Mouse (Mus musculus) E14TG2a.4 (cell line): ENCODE results near the gene Sptbn4.
"Not testable (repeated sequence)": the region's sequence is repeated elsewhere in the genome, so short reads cannot be mapped to it uniquely, and the experiment has no call there.

Source experiments
- H3K27me3 ChIP-seq: 2 replicates; pipeline ENCODE4 v1.6.1; 2014; ENCODE audit warnings: low read length, control low read depth; ENCODE audit not compliant: insufficient read depth
- H3K36me3 ChIP-seq: 2 replicates; pipeline ENCODE4 v1.6.1; 2014; ENCODE audit warnings: low read length, control low read depth; ENCODE audit not compliant: insufficient read depth
- H3K4me1 ChIP-seq: replicated peaks from 2 replicates; pipeline ENCODE4 v1.6.1; 2014; ENCODE audit warnings: low read depth, low read length, control low read depth
- H3K4me3 ChIP-seq: replicated peaks from 2 replicates; pipeline ENCODE4 v1.5.1; 2014; ENCODE audit warnings: mild to moderate bottlenecking, low read length
- H3K9me3 ChIP-seq: 2 replicates; pipeline ENCODE4 v1.6.1; 2014; ENCODE audit warnings: low read length, control low read depth
- CTCF ChIP-seq: conservative IDR thresholded peaks from 2 replicates; pipeline ENCODE4 v1.5.1; 2014; ENCODE audit warnings: low read length
- NANOG ChIP-seq: IDR thresholded peaks from 2 replicates; pipeline ENCODE4 v1.6.1; 2014; ENCODE audit warnings: borderline replicate concordance, low read length, mixed read lengths
- POU5F1 ChIP-seq: IDR thresholded peaks from 2 replicates; pipeline ENCODE4 v1.6.1; 2014; ENCODE audit warnings: low read length, borderline replicate concordance

The Sptbn4 gene

GRCm38 (mm10) chr7:27447419-27448286 lies at the start of gene Sptbn4, which contains the start of gene Blvrb:
Gene Sptbn4 (minus strand): TSS chr7:27447686.
Gene Blvrb (plus strand): TSS chr7:27447978.
- Histone ChIP-seq H3K36me3 (peaks cover 7% of the 10 kb centered on the region), H3K4me3 (peak within 1 kb of the TSS; percentile 88), H3K9me3 (no peaks in the 10 kb centered on the region), H3K4me1 (peaks cover 40% of the 10 kb centered on the region), H3K27me3 (peaks cover 23% of the 10 kb centered on the region)
- no peak for TF ChIP-seq CTCF
- no peak for TF ChIP-seq NANOG
- TF ChIP-seq POU5F1 = no peak

GRCm38 (mm10) chr7:27494659-27495367 lies 47.3 kb upstream of the Sptbn4 start:
- not testable (repeated sequence) for H3K9me3 ChIP-seq, H3K4me3 ChIP-seq, H3K36me3 ChIP-seq, H3K27me3 ChIP-seq
- peaks cover 83% of the 10 kb centered on the region for H3K4me1 ChIP-seq

GRCm38 (mm10) chr7:27493450-27493849 lies 46.0 kb upstream of the Sptbn4 start:
- no peaks in the 10 kb centered on the region for H3K9me3 ChIP-seq
- TF ChIP-seq POU5F1 (no peak), CTCF (no peak), NANOG (no peak)

GRCm38 (mm10) chr7:27493022-27493421 lies 45.5 kb upstream of the Sptbn4 start:
- peaks cover 83% of the 10 kb centered on the region for H3K4me1 ChIP-seq
- peaks cover 13% of the 10 kb centered on the region for H3K36me3 ChIP-seq
- H3K4me3 ChIP-seq = no peak overlapping the region; the same call in 1 of the 2 replicates
- no peaks in the 10 kb centered on the region for H3K27me3 ChIP-seq
- no peaks in the 10 kb centered on the region for H3K9me3 ChIP-seq
- TF ChIP-seq CTCF (no peak), NANOG (no peak), POU5F1 (no peak)

More at GRCm38 (mm10) chr7:27493450-27493849, 46.0 kb upstream of the Sptbn4 start:
- Histone ChIP-seq H3K4me1 (peaks cover 83% of the 10 kb centered on the region), H3K4me3 (no peak overlapping the region; the same call in 1 of the 2 replicates), H3K36me3 (peaks cover 13% of the 10 kb centered on the region), H3K27me3 (no peaks in the 10 kb centered on the region)

- no peaks in the 10 kb centered on the region for H3K27me3 ChIP-seq
- peak overlapping the region; percentile 74 for H3K4me3 ChIP-seq
- peaks cover 74% of the 10 kb centered on the region for H3K4me1 ChIP-seq
- no peaks in the 10 kb centered on the region for H3K9me3 ChIP-seq
- TF ChIP-seq CTCF = no peak
- TF ChIP-seq POU5F1 = no peak
- TF ChIP-seq NANOG = no peak
- peaks cover 13% of the 10 kb centered on the region for H3K36me3 ChIP-seq
Measured at GRCm38 (mm10) chr7:27491856-27492255, 44.4 kb upstream of the Sptbn4 start.

- H3K27me3 ChIP-seq = no peaks in the 10 kb centered on the region
- TF ChIP-seq POU5F1 (no peak), CTCF (peak; percentile 99)
- H3K9me3 ChIP-seq = no peaks in the 10 kb centered on the region
- peak overlapping the region; percentile 74 for H3K4me3 ChIP-seq
- peaks cover 71% of the 10 kb centered on the region for H3K4me1 ChIP-seq
- H3K36me3 ChIP-seq = peaks cover 13% of the 10 kb centered on the region
Measured at GRCm38 (mm10) chr7:27490543-27491329, 43.2 kb upstream of the Sptbn4 start.

- Histone ChIP-seq H3K9me3 (no peaks in the 10 kb centered on the region), H3K4me3 (peak overlapping the region; percentile 74), H3K27me3 (no peaks in the 10 kb centered on the region), H3K4me1 (peaks cover 73% of the 10 kb centered on the region), H3K36me3 (peaks cover 13% of the 10 kb centered on the region)
- TF ChIP-seq CTCF = no peak
- no peak for TF ChIP-seq POU5F1
- no peak for TF ChIP-seq NANOG
Measured at GRCm38 (mm10) chr7:27490227-27490542, 42.7 kb upstream of the Sptbn4 start.

- Histone ChIP-seq H3K9me3 (no peaks in the 10 kb centered on the region), H3K4me1 (peaks cover 78% of the 10 kb centered on the region), H3K4me3 (peak overlapping the region; percentile 74), H3K36me3 (peaks cover 13% of the 10 kb centered on the region), H3K27me3 (no peaks in the 10 kb centered on the region)
- no peak for TF ChIP-seq NANOG
- no peak for TF ChIP-seq POU5F1
- TF ChIP-seq CTCF = no peak
Measured at GRCm38 (mm10) chr7:27489270-27489869, 41.9 kb upstream of the Sptbn4 start.
